Mouse (Mus musculus): ENCODE results near the gene 4921504E06Rik. TPM values are rescaled to one million over a fixed set of nuclear protein-coding genes. Genes with fewer than 3 reads are reported as not detected.

The 4921504E06Rik gene
- total RNA-seq (2021), result not detected
- long read RNA-seq, experiment 1, result 0 reads
- long read RNA-seq, experiment 2, result 0 reads

GRCm38 (mm10) chr2:19553821-19554592, at the start of gene 4921504E06Rik:
TSS of gene 4921504E06Rik (minus strand) at chr2:19553914.
- peak; percentile 87 to 90 for DNase-seq

DNA sequence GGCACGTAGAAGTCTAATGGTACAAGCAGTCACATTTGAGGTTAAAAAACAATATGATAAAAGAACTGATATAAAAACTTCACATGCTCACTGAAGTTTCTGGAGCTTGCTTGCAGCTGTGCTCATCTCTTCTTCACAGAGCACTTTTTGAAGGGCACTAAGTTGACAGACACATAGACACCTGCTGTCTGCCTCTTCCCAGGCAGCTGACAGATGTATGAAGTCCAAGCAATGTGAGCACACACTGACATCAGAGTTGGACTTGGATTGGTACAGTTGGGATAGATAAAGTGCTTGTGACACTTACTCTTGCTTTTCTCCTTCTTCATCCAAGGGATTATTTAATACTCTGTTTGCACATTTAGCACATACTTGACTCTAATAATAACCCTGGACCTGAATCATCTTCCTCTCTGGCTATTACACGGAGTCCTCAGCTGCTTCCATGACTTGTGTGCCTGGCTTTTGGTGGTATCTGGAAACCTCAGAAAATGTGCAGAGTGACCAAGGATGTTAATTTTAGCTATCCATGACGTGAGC, 47.7 kb upstream of the 4921504E06Rik start:
- DNase-seq, result peak; percentile 29 to 54

- no peak for DNase-seq
Measured at GRCm38 (mm10) chr2:19600860-19601259, 47.1 kb upstream of the 4921504E06Rik start.

GRCm38 (mm10) chr2:19599801-19600200, 46.1 kb upstream of the 4921504E06Rik start:
- DNase-seq, result no peak

DNA sequence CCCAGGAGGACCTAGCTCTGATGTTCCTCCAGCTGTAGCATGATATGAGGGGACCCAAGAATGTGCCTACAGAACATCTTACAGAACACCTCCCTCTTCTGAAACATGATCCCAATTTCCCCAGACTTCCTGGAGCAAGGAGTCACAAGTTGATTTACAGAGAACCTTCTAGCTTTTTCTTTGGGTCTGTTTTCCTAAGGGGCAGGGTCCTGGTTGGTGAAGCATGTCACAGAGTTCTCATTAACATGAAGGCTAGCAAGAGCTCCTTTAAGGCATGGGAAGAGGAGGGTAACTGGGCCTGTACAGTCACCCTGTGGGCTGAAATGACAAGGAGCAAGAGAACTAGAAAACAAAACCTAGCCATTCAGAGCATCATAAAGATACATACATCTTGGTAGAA, 43.3 kb upstream of the 4921504E06Rik start:
- DNase-seq, result no peak

DNA sequence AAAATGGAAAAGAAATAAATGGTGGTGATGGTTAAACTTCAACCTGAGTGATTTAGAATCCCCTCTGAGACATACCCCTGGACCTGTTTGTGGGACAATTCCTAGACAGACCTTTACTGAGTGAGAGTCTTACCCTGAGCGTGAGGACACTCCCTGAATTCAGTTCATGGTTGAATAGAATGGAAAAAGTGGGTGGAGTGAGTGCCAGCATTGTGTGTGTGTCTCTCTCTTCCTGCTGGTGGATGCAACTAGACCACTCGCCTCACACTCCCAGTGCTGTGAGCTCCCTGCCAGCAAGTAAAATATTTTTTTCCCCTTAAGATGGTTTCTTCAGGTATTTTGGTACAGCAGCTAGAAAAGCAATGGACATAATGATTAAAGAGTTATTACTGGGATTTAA, 42.7 kb upstream of the 4921504E06Rik start:
- no peak for DNase-seq

GRCm38 (mm10) chr2:19594856-19595255, 41.1 kb upstream of the 4921504E06Rik start:
- DNase-seq, result no peak

DNA sequence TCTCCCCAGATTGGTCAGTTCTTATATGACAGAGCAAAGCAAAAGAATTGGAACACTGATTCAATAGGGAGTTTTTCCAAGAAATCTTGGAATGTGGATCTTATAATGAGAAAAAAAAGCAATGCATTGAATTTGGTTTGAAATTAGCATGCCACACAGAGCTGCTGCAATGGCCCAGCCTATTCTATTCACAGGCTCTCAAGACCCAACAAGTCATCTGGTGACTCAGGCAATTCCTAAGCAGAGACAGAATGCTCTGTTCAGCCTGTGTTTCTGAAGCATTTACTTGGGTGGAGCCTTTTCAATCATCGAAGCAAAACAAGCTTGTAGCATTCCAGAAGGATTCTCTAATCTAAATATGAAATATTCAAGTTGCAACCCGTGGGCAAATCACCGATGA, 26.1 kb upstream of the 4921504E06Rik start:
- DNase-seq, result no peak

- no peak for DNase-seq
Measured at GRCm38 (mm10) chr2:19579180-19579579, 25.5 kb upstream of the 4921504E06Rik start.

- no peak for DNase-seq
Measured at GRCm38 (mm10) chr2:19562114-19562829, 8.6 kb upstream of the 4921504E06Rik start.

DNA sequence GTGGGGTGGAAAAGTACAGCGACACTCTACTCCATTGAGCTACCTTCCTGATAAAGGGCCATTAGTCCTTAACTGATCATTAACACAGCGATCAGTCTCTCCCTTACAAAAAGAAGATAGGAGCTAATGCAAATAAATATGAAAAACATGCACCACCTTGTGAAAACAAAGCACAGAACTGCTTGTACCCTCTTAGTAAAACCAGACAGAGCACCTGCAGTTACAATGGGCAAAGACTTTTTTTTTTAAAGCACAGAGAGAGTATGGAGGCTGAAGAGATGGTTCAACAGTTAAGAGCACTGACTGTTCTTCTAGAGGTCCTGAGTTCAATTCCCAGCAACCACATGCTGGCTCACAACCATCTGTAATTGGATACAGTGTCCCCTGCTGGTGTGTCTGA, 6.9 kb upstream of the 4921504E06Rik start:
- DNase-seq, result no peak

DNA sequence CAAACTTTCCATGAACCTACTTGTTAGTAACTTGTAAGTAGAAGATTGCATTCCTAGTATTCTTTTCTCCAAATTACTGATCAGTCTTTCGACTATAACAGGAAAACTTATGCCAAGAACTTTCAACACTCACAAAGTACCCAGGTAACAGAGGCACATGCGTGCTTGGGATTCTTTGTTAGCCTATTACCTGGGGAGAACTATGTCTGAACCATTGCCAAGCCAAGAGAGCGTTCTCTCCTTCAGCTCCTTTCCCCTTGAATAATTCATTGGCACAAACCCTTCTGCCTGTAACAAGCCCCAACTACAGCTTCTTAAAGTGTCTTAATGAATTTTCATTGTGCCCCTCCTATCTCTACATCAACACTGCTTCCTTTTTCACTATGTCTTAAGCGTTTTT, 6.4 kb upstream of the 4921504E06Rik start:
- DNase-seq, result no peak

DNA sequence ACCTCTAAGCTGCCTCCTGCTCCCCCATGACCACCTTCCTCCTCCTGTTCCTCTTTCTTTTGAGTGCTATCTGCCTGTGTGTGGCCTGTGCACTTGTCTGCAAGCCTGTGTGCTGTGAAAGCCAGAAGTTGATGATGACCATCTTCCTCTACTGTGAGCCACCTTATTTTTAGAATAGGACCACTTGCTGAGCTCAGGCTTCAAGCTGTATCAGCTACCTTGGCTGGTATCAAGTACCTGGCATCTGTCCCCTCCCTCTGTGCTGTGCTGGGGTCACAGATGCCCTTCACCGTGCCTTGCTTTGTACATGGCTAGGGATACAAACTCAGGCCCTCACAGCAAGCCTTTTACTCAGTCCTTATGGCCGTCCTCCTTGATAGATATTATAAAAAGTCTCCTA, 2.3 kb downstream of the 4921504E06Rik start:
- DNase-seq, result peak; percentile 10 to 29

- DNase-seq, result no peak
Measured at GRCm38 (mm10) chr2:19540906-19541305, 12.8 kb downstream of the 4921504E06Rik start.

DNA sequence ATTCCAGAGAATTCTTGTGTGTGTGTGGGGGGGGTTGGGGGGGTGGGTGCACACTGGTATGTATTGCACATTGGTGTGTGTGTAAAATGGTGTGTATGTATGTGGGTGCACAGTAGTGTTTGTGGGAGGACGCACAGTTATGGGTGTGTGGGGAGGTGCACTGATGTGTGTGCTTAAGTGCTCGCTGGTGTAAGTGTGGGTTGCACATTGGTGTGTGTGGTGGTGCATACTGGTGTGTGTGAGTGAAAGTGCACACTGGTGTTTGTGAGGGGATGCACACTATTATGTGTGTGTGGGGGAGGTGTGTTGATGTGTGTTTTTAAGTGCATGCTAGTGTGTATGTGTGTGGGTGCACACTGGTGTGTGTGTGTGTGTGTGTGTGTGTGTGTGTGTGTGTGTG, 24.3 kb downstream of the 4921504E06Rik start:
- DNase-seq, result no peak

DNA sequence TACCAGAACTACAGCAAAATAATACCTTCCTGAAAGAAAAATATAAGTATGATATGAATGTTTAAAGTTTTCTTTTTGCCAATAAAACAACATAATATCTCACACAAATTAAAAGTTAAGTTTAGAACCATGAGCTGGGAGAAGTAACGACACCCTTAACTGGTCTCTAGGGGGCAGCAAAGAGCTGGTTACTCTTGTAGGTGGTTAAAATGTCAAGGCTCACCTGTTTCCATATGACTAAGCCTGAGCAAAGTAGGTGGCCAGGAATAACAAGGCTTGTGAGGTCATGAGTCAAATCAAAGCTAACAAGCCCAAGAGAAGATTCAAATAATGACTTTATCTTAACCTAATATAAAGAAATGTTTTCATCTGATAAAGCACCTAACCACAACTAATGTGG, 24.9 kb downstream of the 4921504E06Rik start:
- peak; percentile 57 to 79 for DNase-seq

DNA sequence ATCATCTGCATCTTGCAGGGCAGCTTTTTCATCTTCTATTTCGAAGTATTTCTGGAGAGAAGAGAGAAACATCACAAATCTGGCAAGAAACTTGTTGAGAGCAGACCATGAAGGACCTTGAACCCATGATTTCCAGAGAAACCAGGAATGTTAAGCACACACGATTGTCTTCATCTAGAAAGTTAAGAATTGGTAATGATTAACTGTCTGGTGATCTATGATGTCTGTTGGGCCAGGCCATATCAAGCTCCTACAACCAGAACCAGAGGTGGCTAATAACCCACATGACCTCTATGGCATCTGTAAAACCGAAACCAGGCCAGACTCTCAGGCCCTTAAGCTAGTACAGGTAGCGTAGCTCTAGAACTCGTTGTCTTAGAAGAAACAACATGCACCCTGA, 29.6 kb downstream of the 4921504E06Rik start:
- no peak for DNase-seq

GRCm38 (mm10) chr2:19521662-19522061, 32.1 kb downstream of the 4921504E06Rik start:
- DNase-seq, result peak; percentile 16 to 40

DNA sequence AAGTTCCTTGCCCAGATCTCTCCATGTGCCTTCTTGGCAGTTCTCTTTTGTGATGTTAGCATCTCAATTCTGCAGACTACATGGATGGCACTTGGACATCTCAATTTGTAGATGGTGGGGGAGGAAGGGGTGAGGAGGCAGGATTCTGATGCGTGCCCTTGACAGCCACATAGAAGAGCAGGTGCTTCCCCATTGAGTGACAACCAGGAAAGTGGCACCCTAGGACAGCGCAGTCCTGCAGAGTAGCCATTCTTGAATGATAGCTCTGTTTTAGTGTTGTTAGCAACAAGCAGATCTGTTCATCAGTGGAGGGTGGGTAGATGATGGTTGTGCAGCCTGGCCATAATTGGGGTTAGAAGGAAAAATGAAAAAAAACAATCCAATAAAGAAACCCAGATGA, 33.1 kb downstream of the 4921504E06Rik start:
- no peak for DNase-seq

DNA sequence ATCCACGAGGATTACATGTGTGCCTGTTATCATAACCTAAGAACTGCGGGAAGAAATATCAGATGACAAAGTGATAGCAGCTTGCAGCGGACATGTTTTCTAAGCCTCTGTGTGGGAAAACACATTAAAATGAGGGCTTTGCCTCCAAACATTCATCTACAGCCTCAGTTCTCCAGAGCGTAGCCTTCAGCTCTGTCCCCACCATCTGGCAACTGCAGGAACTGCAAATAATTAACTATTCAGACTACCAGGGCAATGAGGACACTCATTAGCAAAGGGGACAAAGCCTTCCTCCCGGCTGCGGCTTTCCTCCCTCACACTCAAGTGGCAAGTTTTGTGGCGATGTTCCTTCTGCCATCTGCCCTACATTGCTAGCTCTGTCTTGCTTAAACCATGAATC, 33.9 kb downstream of the 4921504E06Rik start:
- peak; percentile 21 to 61 for DNase-seq

- no peak for DNase-seq
Measured at GRCm38 (mm10) chr2:19517952-19518351, 35.8 kb downstream of the 4921504E06Rik start.

- DNase-seq, result no peak
Measured at GRCm38 (mm10) chr2:19512381-19512780, 41.3 kb downstream of the 4921504E06Rik start.

- DNase-seq, result no peak
Measured at GRCm38 (mm10) chr2:19511032-19511431, 42.7 kb downstream of the 4921504E06Rik start.
